Mouse (Mus musculus) cortical plate, adult 2 months (tissue): ENCODE results near the gene Slc39a1.

Experiments
- CTCF ChIP-seq: fragments of 200-500 bp; IDR thresholded peaks from 2 replicates; pipeline ENCODE4 v1.5.1; 2011; ENCODE audit warnings: mild to moderate bottlenecking, control low read depth, low read length; ENCODE audit not compliant: insufficient read depth; ENCODE audit errors: extremely low read depth
- POLR2A ChIP-seq: fragments of 200-500 bp; IDR thresholded peaks from 2 replicates; pipeline ENCODE4 v1.6.1; 2011; ENCODE audit warnings: mild to moderate bottlenecking, low read length, control low read depth; ENCODE audit not compliant: insufficient read depth; ENCODE audit errors: extremely low read depth

DNA sequence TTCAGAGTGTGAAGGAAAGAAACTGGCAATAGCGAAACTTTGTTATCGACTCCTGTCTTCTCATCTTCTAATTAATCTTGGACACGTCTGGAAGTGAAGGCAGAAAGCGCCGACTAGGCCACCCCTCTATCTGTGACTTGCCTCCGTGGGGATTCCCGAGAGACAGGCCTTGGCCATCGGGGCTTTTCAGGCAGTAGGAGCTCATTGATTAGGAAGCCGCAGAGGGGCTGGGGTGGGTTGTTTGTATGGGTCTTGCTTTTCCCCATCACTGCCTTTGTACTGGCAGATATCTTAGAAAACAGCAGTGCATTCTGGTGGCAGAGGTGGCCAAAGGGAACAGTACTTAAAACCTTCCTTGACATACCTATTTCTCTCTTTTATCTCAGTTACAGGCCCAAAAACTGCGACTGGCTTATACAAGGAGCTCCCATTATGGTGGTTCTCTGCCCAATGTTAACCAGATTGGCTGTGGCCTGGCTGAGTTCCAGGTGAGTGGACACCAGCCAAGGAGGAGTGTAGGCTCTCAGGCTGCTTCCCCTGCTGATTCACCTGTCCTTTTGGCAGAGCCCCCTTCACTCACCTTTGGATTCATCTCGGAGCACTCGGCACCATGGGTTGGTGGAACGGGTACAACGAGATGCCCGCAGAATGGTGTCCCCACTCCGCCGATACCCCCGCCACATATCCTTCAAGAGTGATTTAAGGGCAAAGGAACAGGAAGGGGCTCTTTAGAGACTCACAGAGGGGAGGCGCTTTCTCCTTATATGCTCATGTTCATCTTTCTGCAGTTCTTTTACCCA is 9.0 kb downstream of the Slc39a1 start:
- TF ChIP-seq CTCF = no peak
- no peak for TF ChIP-seq POLR2A
